Mouse (Mus musculus) brain, adult 2 months (tissue): ENCODE measurements at regions not wholly inside any gene's neighbourhood (a gene's known extent, or its start where the extent isn't known, plus 50 kb on each side); places are given as distances from the start of the nearest gene placed in this dataset.
"Not testable (repeated sequence)": the region's sequence is repeated elsewhere in the genome, so short reads cannot be mapped to it uniquely, and the experiment has no call there.

Experiments used
- DNase-seq: peaks from one replicate; pipeline ENCODE4 v3.0.0; 2011; ENCODE audit warnings: low read depth, low spot score

- DNase-seq, result peak; percentile 58
Observed at GRCm38 (mm10) chr6:9498921-9499320, 550.7 kb downstream of the Nxph1 start.

GRCm38 (mm10) chr6:9534395-9534794 lies 586.2 kb downstream of the Nxph1 start:
- DNase-seq, result no peak

DNA sequence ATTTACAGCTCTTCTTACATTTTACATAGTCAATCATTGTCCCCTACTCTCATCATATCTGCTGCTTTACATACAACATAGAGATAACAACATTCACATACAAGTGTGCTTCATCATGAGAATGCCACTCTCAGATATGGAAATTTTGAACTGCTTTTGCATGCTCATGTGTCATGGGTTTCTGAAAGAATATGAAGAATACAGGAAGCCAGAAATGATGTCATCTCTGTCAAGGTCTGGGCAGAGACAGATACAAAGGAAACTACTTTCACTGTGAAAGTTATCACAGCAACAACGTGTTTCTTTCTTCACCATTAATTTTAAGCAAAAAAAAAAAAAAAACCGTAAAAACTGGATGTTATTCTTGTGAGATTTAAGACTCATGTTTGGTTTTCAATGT lies 590.5 kb downstream of the Nxph1 start:
- DNase-seq, result no peak

DNA sequence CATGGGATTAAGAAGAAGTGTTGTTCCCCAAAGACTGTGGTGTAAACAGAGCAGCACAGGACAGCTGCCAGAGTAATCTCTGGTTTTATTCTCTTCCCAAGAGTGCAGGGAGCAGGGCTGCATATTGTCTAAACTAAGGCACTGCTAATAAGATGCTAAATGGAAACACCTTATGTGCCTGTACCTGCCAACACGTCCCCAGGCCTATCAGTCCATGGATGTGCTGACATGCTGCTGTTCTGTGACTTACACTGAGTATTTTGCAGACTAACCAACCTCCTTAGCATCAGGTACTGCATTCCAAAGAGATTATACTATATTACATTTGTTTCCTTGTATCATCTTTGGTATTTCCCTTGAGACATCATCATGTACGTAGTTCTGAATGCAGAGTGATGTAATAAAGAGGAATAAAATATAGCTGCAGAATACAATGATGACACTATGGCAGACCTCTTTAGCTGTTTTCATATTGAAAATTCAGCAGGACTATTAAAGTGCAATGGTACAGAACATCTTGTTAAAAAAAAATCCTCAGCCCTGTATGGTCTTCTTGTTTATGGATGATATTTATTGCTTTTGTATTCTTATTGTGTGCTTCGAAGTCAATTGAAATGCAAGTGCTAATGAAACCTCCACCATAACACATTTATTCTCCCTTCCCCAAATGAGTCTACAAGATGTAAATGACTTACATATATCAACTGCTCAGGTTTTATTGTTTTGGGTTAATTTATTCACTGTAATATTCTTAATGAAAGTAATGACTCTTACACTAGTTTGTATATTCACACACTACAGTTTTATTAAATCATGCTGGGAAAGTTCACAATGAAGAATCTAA lies 602.1 kb downstream of the Nxph1 start:
- no peak for DNase-seq

GRCm38 (mm10) chr6:9563290-9564044 lies 615.2 kb downstream of the Nxph1 start:
- no peak for DNase-seq

GRCm38 (mm10) chr6:9571787-9572186 lies 623.6 kb downstream of the Nxph1 start:
- peak; percentile 14 for DNase-seq

- no peak for DNase-seq
Observed at GRCm38 (mm10) chr6:9593391-9593790, 645.2 kb downstream of the Nxph1 start.

DNA sequence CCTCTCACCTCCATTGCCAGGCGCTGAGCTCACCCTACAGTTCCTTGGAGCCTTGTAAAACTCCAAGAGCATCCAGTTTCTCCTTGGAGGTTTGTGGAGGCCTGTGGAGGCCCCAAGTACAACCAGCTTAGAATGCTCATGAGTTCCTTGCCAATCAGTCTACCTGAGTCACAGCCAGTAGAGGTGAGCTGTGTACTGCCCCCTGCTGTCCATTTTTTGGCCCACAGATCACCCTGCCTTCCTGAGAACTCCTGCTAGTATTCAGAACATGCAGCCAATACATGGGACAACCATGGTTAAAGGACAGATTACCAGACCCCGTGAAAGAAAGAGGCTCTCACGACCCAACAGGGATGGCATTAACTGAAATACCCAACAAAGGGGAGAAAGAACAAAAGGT lies 651.2 kb downstream of the Nxph1 start:
- no peak for DNase-seq

DNA sequence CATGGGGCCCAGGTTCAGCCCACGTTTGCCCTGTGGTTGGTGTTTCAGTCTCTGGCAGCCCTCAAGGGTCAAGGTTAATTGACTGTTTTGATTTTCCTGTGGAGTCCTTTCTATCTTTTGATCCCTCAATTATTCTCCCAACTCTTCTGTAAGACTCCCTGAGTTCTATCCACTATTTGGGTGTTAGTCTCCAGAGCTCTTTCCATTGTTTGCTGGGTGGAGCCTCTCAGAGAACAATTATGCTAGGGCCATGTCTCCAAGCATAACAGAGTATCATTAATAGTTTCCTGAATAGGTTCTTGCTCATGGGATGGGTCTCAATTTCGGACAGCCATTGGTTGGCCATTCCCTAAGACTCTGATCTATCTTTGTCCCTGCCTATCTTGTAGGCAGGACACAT lies 685.7 kb downstream of the Nxph1 start:
- no peak for DNase-seq

- DNase-seq, result not testable (repeated sequence)
Observed at GRCm38 (mm10) chr6:9643456-9643855, 695.2 kb downstream of the Nxph1 start.

DNA sequence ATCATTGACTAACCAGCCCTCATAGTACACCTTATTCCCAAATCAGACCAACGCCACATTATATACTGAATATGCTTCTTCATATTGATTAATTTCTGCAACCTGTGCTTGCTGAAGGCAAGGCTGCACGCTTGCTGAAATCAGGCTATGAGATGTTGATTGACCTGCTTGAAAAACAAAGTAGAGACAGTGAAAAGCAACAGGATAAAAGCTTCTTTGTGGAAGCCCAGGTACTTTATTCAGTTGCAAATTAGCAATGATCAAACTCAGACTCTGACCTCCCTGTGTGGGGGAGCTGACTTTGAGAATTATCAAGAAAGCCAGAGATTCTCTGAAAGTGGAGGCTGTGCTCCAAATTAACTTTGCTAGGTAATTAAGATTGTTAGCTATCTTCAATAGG lies 695.7 kb downstream of the Nxph1 start:
- DNase-seq, result not testable (repeated sequence)

DNA sequence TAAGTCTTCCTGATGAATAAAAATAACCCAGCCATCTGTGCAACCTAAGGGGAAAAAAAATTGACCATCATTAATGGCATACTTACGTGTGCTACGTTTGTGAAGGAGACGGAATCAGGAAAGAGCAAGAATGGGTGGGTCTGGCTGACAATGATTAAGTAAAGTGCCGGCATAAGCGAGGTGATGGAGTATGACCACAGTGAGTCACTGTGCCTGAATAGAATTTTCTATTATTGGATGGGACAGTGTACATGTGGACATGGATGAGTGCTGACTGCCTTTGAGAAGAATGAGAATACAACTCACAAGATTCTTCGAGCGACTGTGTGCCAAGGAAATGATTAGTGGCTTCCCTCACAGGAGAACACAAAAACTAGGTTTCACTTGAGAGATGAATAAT lies 711.4 kb downstream of the Nxph1 start:
- no peak for DNase-seq

GRCm38 (mm10) chr6:9685182-9685581 lies 737.0 kb downstream of the Nxph1 start:
- no peak for DNase-seq

DNA sequence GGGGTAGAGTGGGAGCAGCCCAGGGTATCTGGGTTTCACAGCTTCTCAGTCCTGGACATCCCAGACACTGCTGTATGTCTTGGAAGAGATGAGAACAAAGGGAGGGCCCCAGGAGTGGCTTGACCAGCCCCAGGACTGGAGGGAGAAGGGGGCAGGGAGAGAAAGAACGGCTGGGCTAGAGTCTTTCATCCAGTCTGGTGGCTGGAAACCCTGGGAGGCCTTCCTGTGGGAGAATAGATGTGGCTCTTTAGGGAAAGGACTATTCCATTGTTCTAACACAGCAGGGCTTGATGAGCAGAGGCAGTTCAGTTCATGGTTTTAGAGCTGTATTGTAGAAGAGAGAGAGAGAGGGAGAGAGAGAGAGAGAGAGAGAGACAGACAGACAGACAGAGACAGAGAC lies 745.5 kb downstream of the Nxph1 start:
- no peak for DNase-seq

DNA sequence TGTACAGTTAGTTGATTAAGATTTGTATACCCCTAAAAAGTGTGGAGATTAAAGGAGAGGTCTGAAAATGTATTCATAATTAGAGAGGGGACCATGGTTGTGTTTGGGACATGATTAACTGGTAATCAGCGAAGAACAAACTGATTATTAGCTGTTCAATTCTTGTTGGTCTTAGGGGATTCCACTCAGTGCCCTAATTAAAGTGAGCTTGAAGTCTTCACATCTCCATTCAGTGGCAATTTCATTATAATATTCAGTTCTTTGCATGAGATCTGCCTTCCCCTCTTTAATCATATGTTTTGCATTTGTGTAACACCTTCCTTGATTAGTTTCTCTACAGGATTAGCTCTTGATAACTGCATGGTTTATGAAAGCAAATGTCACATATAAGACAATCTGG lies 749.5 kb downstream of the Nxph1 start:
- DNase-seq, result no peak

GRCm38 (mm10) chr6:9698193-9698592 lies 750.0 kb downstream of the Nxph1 start:
- DNase-seq, result no peak
